Comparison of ENCODE assay signal across 20 mouse cellular contexts in the genomic region with DNA sequence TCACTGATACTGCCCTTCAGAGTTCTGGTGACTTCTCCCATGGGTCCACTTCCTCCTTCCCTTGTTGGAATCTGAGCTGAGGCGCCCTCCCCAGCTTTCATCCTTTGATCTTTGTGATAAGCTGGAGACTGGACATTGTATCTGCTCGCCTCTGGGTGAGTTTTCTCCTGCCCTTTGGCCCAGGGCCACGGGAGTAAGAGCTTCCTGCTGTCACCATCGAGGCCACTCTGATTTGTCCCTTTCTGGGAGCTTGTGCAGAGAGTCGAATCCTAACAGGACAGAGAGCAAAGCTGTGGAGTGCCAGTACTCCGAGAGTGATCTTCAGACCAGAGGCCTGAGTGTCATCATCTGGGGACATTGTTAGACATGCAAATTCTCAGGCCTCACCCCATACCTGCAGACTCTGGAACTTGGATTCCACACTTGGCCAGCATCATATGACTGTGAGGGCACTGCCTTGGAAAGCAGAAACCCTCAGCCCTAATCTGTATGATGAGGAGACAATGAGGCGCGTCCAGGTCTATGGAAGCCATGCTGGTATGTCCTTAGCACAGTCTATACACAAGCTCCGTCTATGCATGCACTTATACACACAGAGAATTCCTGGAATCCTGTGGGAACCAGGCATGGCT.
A peak's percentile ranks its signal among the peaks of the same experiment; 100 is the strongest.
DNase-seq lines count a peak whose midpoint lies in the region; ATAC-seq lines count a peak whose summit lies in the region.
"Had no signal": no experiment of that assay in that cellular context is flagged by ENCODE, and none has a peak within 500 bp of the region (broad histone marks: within the 10 kb centered on the region; RNA-seq: fewer than 3 reads in every experiment).

No protein-coding gene starts in this region.

- peak overlapping the region; percentile 34; the same call in 1 of the 2 replicates for H3K27ac ChIP-seq in liver, embryonic 16.5 days (ENCODE audit: low read length)
- H3K27ac ChIP-seq in liver, embryonic 11.5 days (ENCODE audit: low read depth, low read length), result no peak overlapping the region
- H3K27ac ChIP-seq in intestine, embryonic 15.5 days, result no peak overlapping the region
- H3K27ac ChIP-seq: embryonic facial prominence, embryonic 12.5 days; hindbrain, embryonic 12.5 days; limb, embryonic 15.5 days; midbrain, embryonic 12.5 days; neural tube, embryonic 15.5 days had no signal

- no peaks in the 10 kb centered on the region for H3K9me3 ChIP-seq in liver, embryonic 16.5 days (replicated peaks; ENCODE audit: control insufficient read depth, low read length)
- H3K9me3 ChIP-seq in liver, embryonic 11.5 days (ENCODE audit: control insufficient read depth, low read length), result no peaks in the 10 kb centered on the region
- no peaks in the 10 kb centered on the region for H3K9me3 ChIP-seq in intestine, embryonic 15.5 days
- H3K9me3 ChIP-seq: embryonic facial prominence, embryonic 12.5 days; hindbrain, embryonic 12.5 days; limb, embryonic 15.5 days; midbrain, embryonic 12.5 days; neural tube, embryonic 15.5 days had no signal

- no peaks in the 10 kb centered on the region for H3K27me3 ChIP-seq in liver, embryonic 16.5 days (ENCODE audit: control insufficient read depth, insufficient read depth, low read depth, low read length)
- no peaks in the 10 kb centered on the region for H3K27me3 ChIP-seq in liver, embryonic 11.5 days (replicated peaks; ENCODE audit: control insufficient read depth, insufficient read depth, low read length)
- H3K27me3 ChIP-seq in intestine, embryonic 15.5 days (replicated peaks), result no peaks in the 10 kb centered on the region
- H3K27me3 ChIP-seq: hindbrain, embryonic 12.5 days; limb, embryonic 15.5 days; midbrain, embryonic 12.5 days; neural tube, embryonic 15.5 days; Patski had no signal

- no peak overlapping the region for H3K4me2 ChIP-seq in liver, embryonic 16.5 days (ENCODE audit: low read depth, low read length)
- no peak overlapping the region for H3K4me2 ChIP-seq in liver, embryonic 11.5 days
- no peak overlapping the region for H3K4me2 ChIP-seq in intestine, embryonic 15.5 days (replicated peaks)
- H3K4me2 ChIP-seq: embryonic facial prominence, embryonic 12.5 days; hindbrain, embryonic 12.5 days; limb, embryonic 15.5 days; midbrain, embryonic 12.5 days; neural tube, embryonic 15.5 days had no signal

- ATAC-seq in liver, embryonic 16.5 days (ENCODE audit: low read depth), result peak; percentile 13; the same call in 1 of the 2 replicates
- ATAC-seq in liver, embryonic 11.5 days (replicated peaks; ENCODE audit: low FRiP score), result no peak
- ATAC-seq in intestine, embryonic 15.5 days, result peak; percentile 60
- ATAC-seq: forebrain, embryonic 16.5 days; Patski had no signal

- H3K4me1 ChIP-seq in liver, embryonic 16.5 days (ENCODE audit: control insufficient read depth, low read depth, low read length), result no peaks in the 10 kb centered on the region; the same call in 1 of the 2 replicates
- peaks cover 7% of the 10 kb centered on the region for H3K4me1 ChIP-seq in liver, embryonic 11.5 days (replicated peaks; ENCODE audit: control insufficient read depth, insufficient read depth, low read length)
- peaks cover 14% of the 10 kb centered on the region for H3K4me1 ChIP-seq in intestine, embryonic 15.5 days (replicated peaks)
- H3K4me1 ChIP-seq: hindbrain, embryonic 12.5 days; limb, embryonic 15.5 days; neural tube, embryonic 15.5 days had no signal

- H3K9ac ChIP-seq in liver, embryonic 16.5 days (ENCODE audit: low read depth, low read length), result no peak overlapping the region
- no peak overlapping the region for H3K9ac ChIP-seq in liver, embryonic 11.5 days (ENCODE audit: low read depth, low read length)
- H3K9ac ChIP-seq in intestine, embryonic 15.5 days, result no peak overlapping the region
- H3K9ac ChIP-seq: embryonic facial prominence, embryonic 12.5 days; hindbrain, embryonic 12.5 days; limb, embryonic 15.5 days; midbrain, embryonic 12.5 days; neural tube, embryonic 15.5 days had no signal

- H3K36me3 ChIP-seq in liver, embryonic 16.5 days (ENCODE audit: control insufficient read depth, insufficient read depth), result no peaks in the 10 kb centered on the region
- no peaks in the 10 kb centered on the region for H3K36me3 ChIP-seq in liver, embryonic 11.5 days (ENCODE audit: control insufficient read depth, insufficient read depth, low read length)
- no peaks in the 10 kb centered on the region for H3K36me3 ChIP-seq in intestine, embryonic 15.5 days
- H3K36me3 ChIP-seq: embryonic facial prominence, embryonic 12.5 days; hindbrain, embryonic 12.5 days; limb, embryonic 15.5 days; midbrain, embryonic 12.5 days; neural tube, embryonic 15.5 days had no signal

- DNase-seq in liver, embryonic 11.5 days (ENCODE audit: low spot score), result no peak
- DNase-seq in adrenal gland, adult 8-10 months, result peak; percentile 86
- peak; percentile 35 to 60 for DNase-seq in kidney, postnatal 36 days
- DNase-seq in embryo, embryonic 11 days, result no peak
- no peak for DNase-seq in gastrocnemius, adult 18-20 months (ENCODE audit: low spot score)
- DNase-seq in spleen, postnatal 4 days (ENCODE audit: low spot score in 2 of 2), result no peak
- DNase-seq: cerebellum, adult 11-12 months; gastrocnemius, postnatal 10 days; heart, postnatal 10 days; right cerebral cortex, postnatal 25 days; thymus, postnatal 36 days had no signal

- no peak overlapping the region for H3K4me3 ChIP-seq in liver, embryonic 16.5 days (ENCODE audit: low read depth, low read length)
- no peak overlapping the region for H3K4me3 ChIP-seq in liver, embryonic 11.5 days (ENCODE audit: low read depth, low read length)
- no peak overlapping the region for H3K4me3 ChIP-seq in intestine, embryonic 15.5 days (replicated peaks)
- H3K4me3 ChIP-seq: embryonic facial prominence, embryonic 12.5 days; hindbrain, embryonic 12.5 days; limb, embryonic 15.5 days; midbrain, embryonic 12.5 days; neural tube, embryonic 15.5 days had no signal

- 36% methylated on average over 9 of the region's 9 CpGs for WGBS in liver, embryonic 16.5 days (ENCODE audit: insufficient replicate concordance)
- 42% methylated on average over 9 of the region's 9 CpGs for WGBS in liver, embryonic 11.5 days
- 47% methylated on average over 9 of the region's 9 CpGs for WGBS in intestine, embryonic 15.5 days

Comparison
In these comparisons a context has a peak if more than half of its experiments do, and no peak if none do; other contexts are left out.
1. DNase-seq: peak in adrenal gland, adult 8-10 months (single experiment) and kidney, postnatal 36 days (2 of 2); none in liver, embryonic 11.5 days (single experiment), embryo, embryonic 11 days (single experiment), gastrocnemius, adult 18-20 months (single experiment) and spleen, postnatal 4 days (0 of 2).